Mouse (Mus musculus) liver, postnatal 0 days (tissue): ENCODE results near the gene Leng1. TPM values are rescaled to one million over a fixed set of nuclear protein-coding genes. Genes with fewer than 3 reads are reported as not detected.

ENCODE experiments used
- ATAC-seq: fragments of 200-750 bp; cut with Nextera tagmentation; 2 replicates; pipeline ENCODE4 v1.8.0; 2017; ENCODE audit warnings: mild to moderate bottlenecking, moderate library complexity
- DNase-seq: peaks from one replicate; pipeline ENCODE4 v3.0.0-alpha.2; 2016
- H3K27ac ChIP-seq: fragments of 300-500 bp; sonication (generic); 2 replicates; pipeline ENCODE4 v1.5.1; 2014; ENCODE audit warnings: antibody characterized with exemption, moderate library complexity, mild to moderate bottlenecking, low read depth
- H3K27me3 ChIP-seq: fragments of 300-500 bp; sonication (generic); 2 replicates; pipeline ENCODE4 v1.6.1; 2014; ENCODE audit warnings: low read length, control low read depth, mixed read lengths; ENCODE audit not compliant: insufficient read depth
- H3K36me3 ChIP-seq: fragments of 300-500 bp; sonication (generic); replicated peaks from 2 replicates; pipeline ENCODE4 v1.6.1; 2014; ENCODE audit warnings: mild to moderate bottlenecking, control low read depth, low read length, moderate library complexity, mixed read lengths; ENCODE audit not compliant: insufficient read depth
- H3K4me1 ChIP-seq: fragments of 300-500 bp; sonication (generic); 2 replicates; pipeline ENCODE4 v1.6.1; 2014; ENCODE audit warnings: antibody characterized with exemption, mild to moderate bottlenecking, control low read depth; ENCODE audit not compliant: insufficient read depth
- H3K4me2 ChIP-seq: fragments of 300-500 bp; sonication (generic); 2 replicates; pipeline ENCODE4 v1.6.1; 2014; ENCODE audit warnings: low read depth, mild to moderate bottlenecking, low read length, moderate library complexity, mixed read lengths
- H3K4me3 ChIP-seq: fragments of 300-500 bp; sonication (generic); 2 replicates; pipeline ENCODE4 v1.5.1; 2014; ENCODE audit warnings: low read depth, low read length
- H3K9ac ChIP-seq: fragments of 300-500 bp; sonication (generic); replicated peaks from 2 replicates; pipeline ENCODE4 v1.6.1; 2014; ENCODE audit warnings: mild to moderate bottlenecking, moderate library complexity
- H3K9me3 ChIP-seq: fragments of 300-500 bp; sonication (generic); 2 replicates; pipeline ENCODE4 v1.6.1; 2016; ENCODE audit warnings: mild to moderate bottlenecking, control low read depth, low read length, mixed read lengths
- CTCF ChIP-seq: sonication (generic); IDR thresholded peaks from 2 replicates; pipeline ENCODE4 v1.5.1; 2016; ENCODE audit warnings: antibody characterized with exemption, low read depth
- EP300 ChIP-seq: IDR thresholded peaks from 2 replicates; pipeline ENCODE4 v1.6.1; 2016; ENCODE audit warnings: antibody characterized with exemption, low read depth, mild to moderate bottlenecking
- WGBS: fragments of 180-500 bp; shearing (Covaris S2); extraction: QIAGEN DNeasy Blood & Tissue Kit; methylation state at CpG from one replicate; pipeline ENCODE4 v1.1.7; 2014; ENCODE audit not compliant: insufficient replicate concordance; 5-methylcytosine and 5-hydroxymethylcytosine counted together
- polyA plus RNA-seq: library from polyadenylated mRNA; unstranded; fragments of >200 nt; fragmentation: Nextera tagmentation; extraction: Ambion mirVana; gene quantifications from 2 replicates; pipeline ENCODE4 v1.2.1, GENCODE M21; 2015

Gene Leng1
- polyA plus RNA-seq, 1 experiment from 2014 or later, result 7.0 TPM

GRCm38 (mm10) chr7:3683908-3684550 lies 18.4 kb upstream of the Leng1 start:
- H3K4me1 ChIP-seq, result no peaks in the 10 kb centered on the region
- TF ChIP-seq EP300, result no peak
- no peak for TF ChIP-seq CTCF
- no peak overlapping the region for H3K27ac ChIP-seq
- no peaks in the 10 kb centered on the region for H3K9me3 ChIP-seq
- DNase-seq, result no peak
- H3K9ac ChIP-seq, result no peak overlapping the region
- 85% methylated on average over 10 of the region's 10 CpGs for WGBS
- no peak overlapping the region for H3K4me2 ChIP-seq
- no peak overlapping the region for H3K4me3 ChIP-seq
- ATAC-seq, result no peak
- H3K27me3 ChIP-seq, result no peaks in the 10 kb centered on the region
- H3K36me3 ChIP-seq, result peaks cover 27% of the 10 kb centered on the region

GRCm38 (mm10) chr7:3677342-3677741 lies 11.7 kb upstream of the Leng1 start, which contains the start of gene Tmc4:
Gene Tmc4, minus strand, starts transcription at chr7:3677553.
- ATAC-seq, result peak; percentile 61; the same call in 1 of the 2 replicates
- Histone ChIP-seq H3K4me1 (no peaks in the 10 kb centered on the region), H3K27ac (0 out of 2 replicates have a peak within 1 kb of the TSS, but pooled peaks have one; percentile 16), H3K27me3 (no peaks in the 10 kb centered on the region), H3K9ac (no peak within 1 kb of the TSS; the same call in 1 of the 2 replicates), H3K9me3 (no peaks in the 10 kb centered on the region), H3K36me3 (no peaks in the 10 kb centered on the region), H3K4me2 (peak within 1 kb of the TSS; percentile 18; the same call in 1 of the 2 replicates), H3K4me3 (no peak within 1 kb of the TSS)
- no peak for TF ChIP-seq CTCF
- no peak for TF ChIP-seq EP300
- 59% methylated on average over 9 of the region's 9 CpGs for WGBS
- peak; percentile 27 for DNase-seq

- ATAC-seq (no peak), DNase-seq (no peak)
- 89% methylated on average over 12 of the region's 12 CpGs for WGBS
- TF ChIP-seq EP300, result no peak
- TF ChIP-seq CTCF, result no peak
- no peak overlapping the region for H3K4me2 ChIP-seq
- no peak overlapping the region for H3K9ac ChIP-seq
- no peaks in the 10 kb centered on the region for H3K27me3 ChIP-seq
- H3K4me3 ChIP-seq, result no peak overlapping the region
- no peaks in the 10 kb centered on the region for H3K36me3 ChIP-seq
- H3K27ac ChIP-seq, result no peak overlapping the region
- no peaks in the 10 kb centered on the region for H3K4me1 ChIP-seq
- H3K9me3 ChIP-seq, result no peaks in the 10 kb centered on the region
Measured at GRCm38 (mm10) chr7:3676371-3676770, 10.7 kb upstream of the Leng1 start.

DNA sequence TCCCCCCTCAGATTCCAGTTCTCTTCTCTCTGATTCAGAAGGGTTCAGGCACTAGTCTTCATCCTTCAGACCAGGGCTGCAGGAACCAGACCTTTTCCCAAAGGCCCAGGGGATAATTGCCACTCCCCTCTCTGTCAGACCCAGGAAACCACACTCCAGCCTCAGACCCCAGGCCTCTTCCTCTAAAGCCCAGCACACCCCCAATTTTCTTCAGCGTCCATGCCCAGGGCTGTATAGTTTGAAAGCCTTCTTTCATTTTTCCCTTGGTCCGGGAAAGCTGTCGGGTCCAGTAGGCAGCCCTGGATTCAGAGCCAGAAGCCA lies 9.5 kb upstream of the Leng1 start:
- H3K9ac ChIP-seq, result no peak overlapping the region
- no peak overlapping the region for H3K27ac ChIP-seq
- 63% methylated on average over 3 of the region's 3 CpGs for WGBS
- no peak for ATAC-seq
- no peaks in the 10 kb centered on the region for H3K36me3 ChIP-seq
- no peaks in the 10 kb centered on the region for H3K4me1 ChIP-seq
- no peaks in the 10 kb centered on the region for H3K9me3 ChIP-seq
- TF ChIP-seq EP300, result no peak
- TF ChIP-seq CTCF, result no peak
- no peaks in the 10 kb centered on the region for H3K27me3 ChIP-seq
- H3K4me3 ChIP-seq, result no peak overlapping the region
- no peak overlapping the region for H3K4me2 ChIP-seq
- DNase-seq, result no peak

GRCm38 (mm10) chr7:3674507-3675227 lies 9.0 kb upstream of the Leng1 start:
- H3K4me2 ChIP-seq, result no peak overlapping the region
- no peak overlapping the region for H3K27ac ChIP-seq
- DNase-seq (peak; percentile 88), ATAC-seq (peak; percentile 89)
- 51% methylated on average over 10 of the region's 10 CpGs for WGBS
- H3K9me3 ChIP-seq, result no peaks in the 10 kb centered on the region
- H3K36me3 ChIP-seq, result no peaks in the 10 kb centered on the region
- H3K4me3 ChIP-seq, result no peak overlapping the region
- H3K4me1 ChIP-seq, result no peaks in the 10 kb centered on the region
- no peaks in the 10 kb centered on the region for H3K27me3 ChIP-seq
- H3K9ac ChIP-seq, result no peak overlapping the region
- TF ChIP-seq CTCF, result peak; percentile 95
- no peak for TF ChIP-seq EP300

DNA sequence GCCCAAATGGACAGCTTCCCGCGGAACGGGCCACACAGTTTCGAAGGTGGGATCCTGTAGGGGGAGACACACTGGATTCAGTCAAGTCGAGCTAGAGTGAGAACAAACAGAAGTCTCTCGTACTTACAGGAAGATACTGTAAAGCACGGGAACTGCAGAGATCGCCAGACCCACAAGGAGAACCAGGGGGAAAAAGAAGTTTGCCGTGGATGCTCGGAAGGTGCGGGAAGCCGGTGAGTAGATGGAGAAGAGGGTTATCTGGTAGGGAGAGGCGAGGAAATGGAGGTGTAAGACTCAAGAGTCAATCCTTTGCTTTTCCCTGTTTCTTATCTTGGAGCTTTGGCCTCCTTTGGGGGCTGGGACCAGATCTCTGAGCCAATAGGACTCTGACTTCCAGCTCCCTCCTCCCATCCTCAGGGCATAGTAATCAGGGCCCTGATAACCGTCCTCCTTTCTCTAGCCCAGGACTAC lies 1.3 kb upstream of the Leng1 start:
- H3K4me1 ChIP-seq, result peaks cover 19% of the 10 kb centered on the region
- peaks cover 17% of the 10 kb centered on the region for H3K36me3 ChIP-seq
- peak overlapping the region; percentile 18; the same call in 1 of the 2 replicates for H3K27ac ChIP-seq
- ATAC-seq (no peak), DNase-seq (no peak)
- WGBS, result 30% methylated on average over 14 of the region's 14 CpGs
- no peaks in the 10 kb centered on the region for H3K9me3 ChIP-seq
- peak overlapping the region; percentile 48; the same call in 1 of the 2 replicates for H3K9ac ChIP-seq
- peak overlapping the region; percentile 91 for H3K4me2 ChIP-seq
- TF ChIP-seq CTCF, result peak; percentile 35
- TF ChIP-seq EP300, result no peak
- H3K4me3 ChIP-seq, result peak overlapping the region; percentile 80
- H3K27me3 ChIP-seq, result no peaks in the 10 kb centered on the region
